Mouse (Mus musculus) heart, embryonic 13.5 days (tissue): ENCODE data around the gene Pdss1. TPM values are rescaled to one million over a fixed set of nuclear protein-coding genes. Genes with fewer than 3 reads are reported as not detected.
"Not testable (repeated sequence)": the region's sequence is repeated elsewhere in the genome, so short reads cannot be mapped to it uniquely, and the experiment has no call there.

Experiments used
- ATAC-seq: fragments of 200-750 bp; cut with Nextera tagmentation; 2 replicates; pipeline ENCODE4 v1.8.0; 2017; ENCODE audit warnings: moderate TSS enrichment; ENCODE audit not compliant: insufficient number of reproducible peaks, low FRiP score, low TSS enrichment; ENCODE audit errors: extremely low read depth
- H3K27ac ChIP-seq: fragments of 300-500 bp; sonication (generic); replicated peaks from 2 replicates; pipeline ENCODE4 v1.5.1; 2015; ENCODE audit warnings: moderate library complexity, mild to moderate bottlenecking, inconsistent platforms
- H3K27me3 ChIP-seq: fragments of 300-500 bp; sonication (generic); replicated peaks from 2 replicates; pipeline ENCODE4 v1.6.1; 2015; ENCODE audit warnings: mild to moderate bottlenecking, inconsistent platforms
- H3K36me3 ChIP-seq: fragments of 300-500 bp; sonication (generic); 2 replicates; pipeline ENCODE4 v1.6.1; 2015; ENCODE audit warnings: mild to moderate bottlenecking, inconsistent platforms
- H3K4me1 ChIP-seq: fragments of 300-500 bp; sonication (generic); 2 replicates; pipeline ENCODE4 v1.6.1; 2015; ENCODE audit warnings: inconsistent platforms
- H3K4me2 ChIP-seq: fragments of 300-500 bp; sonication (generic); 2 replicates; pipeline ENCODE4 v1.6.1; 2015; ENCODE audit warnings: inconsistent platforms, mild to moderate bottlenecking, moderate library complexity
- H3K4me3 ChIP-seq: fragments of 300-500 bp; sonication (generic); 2 replicates; pipeline ENCODE4 v1.5.1; 2015; ENCODE audit warnings: moderate library complexity, mild to moderate bottlenecking, inconsistent platforms
- H3K9ac ChIP-seq: fragments of 300-500 bp; sonication (generic); 2 replicates; pipeline ENCODE4 v1.6.1; 2015; ENCODE audit warnings: inconsistent platforms, mild to moderate bottlenecking, moderate library complexity
- H3K9me3 ChIP-seq: fragments of 300-500 bp; sonication (generic); 2 replicates; pipeline ENCODE4 v1.6.1; 2016; ENCODE audit warnings: inconsistent platforms
- WGBS: fragments of 180-500 bp; shearing (Covaris S2); methylation state at CpG from one replicate; pipeline ENCODE4 v1.1.7; 2015; ENCODE audit warnings: mixed read lengths; 5-methylcytosine and 5-hydroxymethylcytosine counted together
- polyA plus RNA-seq: library from polyadenylated mRNA; unstranded; fragments of >200 nt; fragmentation: Nextera tagmentation; extraction: Ambion mirVana; gene quantifications from 2 replicates; pipeline ENCODE4 v1.2.1, GENCODE M21; 2015

Pdss1 gene
- polyA plus RNA-seq, 1 experiment from 2014 or later: 29.8 TPM

DNA sequence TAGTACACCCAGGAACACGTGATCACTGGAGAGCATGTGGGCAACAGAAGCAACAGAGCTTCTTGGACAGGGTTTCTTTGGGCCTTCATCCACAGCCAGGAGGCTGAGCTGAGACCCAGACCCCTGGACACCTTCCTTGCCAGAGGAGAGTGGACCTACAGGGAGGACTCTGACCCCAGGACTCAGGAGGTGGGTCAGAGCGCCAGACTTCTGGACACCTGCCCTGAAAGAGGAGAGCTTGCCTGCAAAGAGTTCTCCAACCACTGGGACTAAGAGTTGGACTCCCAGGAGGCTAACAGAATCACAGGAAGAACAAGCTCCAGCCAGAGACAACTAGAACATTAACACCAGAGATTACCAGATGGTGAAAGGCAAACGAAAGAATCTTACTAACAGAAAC lies 14.6 kb upstream of the Pdss1 start:
- H3K9ac ChIP-seq, H3K27ac ChIP-seq, H3K4me2 ChIP-seq, H3K27me3 ChIP-seq, H3K4me3 ChIP-seq, H3K9me3 ChIP-seq, ATAC-seq, H3K36me3 ChIP-seq, H3K4me1 ChIP-seq: not testable (repeated sequence)
- WGBS: 68% methylated on average over 3 of the region's 3 CpGs

DNA sequence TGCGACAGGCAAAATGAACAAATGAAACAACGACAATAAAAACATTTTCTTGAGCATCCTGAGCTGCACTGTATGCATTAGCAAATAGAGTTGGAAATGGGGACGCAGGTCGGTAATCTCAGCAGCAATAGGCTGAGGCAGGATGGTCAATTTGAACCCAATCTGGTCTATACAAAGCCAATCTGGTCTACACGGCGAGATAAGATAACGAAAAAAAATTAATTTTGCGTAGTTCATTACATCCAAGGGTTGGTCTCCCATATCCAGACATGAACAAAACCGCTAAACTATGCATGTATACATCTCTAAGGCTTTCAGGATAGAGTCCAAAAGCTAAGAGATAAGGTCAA lies 415 bp upstream of the Pdss1 start:
- peak overlapping the region; percentile 88 for H3K9ac ChIP-seq
- no peaks in the 10 kb centered on the region for H3K27me3 ChIP-seq
- H3K4me2 ChIP-seq: peak overlapping the region; percentile 74
- H3K27ac ChIP-seq: peak overlapping the region; percentile 88
- H3K36me3 ChIP-seq: peaks cover 4% of the 10 kb centered on the region; the same call in 1 of the 2 replicates
- WGBS: 18% methylated on average over 9 of the region's 9 CpGs
- no peaks in the 10 kb centered on the region for H3K9me3 ChIP-seq
- H3K4me3 ChIP-seq: peak overlapping the region; percentile 88
- H3K4me1 ChIP-seq: peaks cover 18% of the 10 kb centered on the region; the same call in 1 of the 2 replicates
- ATAC-seq: no peak

DNA sequence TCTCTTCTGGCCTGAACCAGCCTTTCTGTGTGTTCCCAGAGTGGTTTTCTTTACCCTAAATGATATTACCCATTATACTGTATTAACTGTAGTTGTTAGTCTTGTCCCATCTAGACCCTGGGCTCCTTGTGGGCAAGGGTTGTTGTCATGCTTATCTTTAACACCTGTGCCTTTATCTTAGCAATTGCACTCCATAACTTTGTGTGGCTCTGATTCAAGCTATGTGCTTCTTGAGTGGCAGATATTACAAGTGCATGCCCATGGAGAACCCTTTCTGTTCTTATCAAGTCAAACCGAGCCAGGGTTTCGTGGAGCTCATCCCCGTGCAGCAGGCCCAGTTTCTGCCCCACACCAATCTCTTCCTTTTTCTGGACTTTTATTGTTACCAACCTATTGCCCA lies 8.6 kb downstream of the Pdss1 start:
- H3K36me3 ChIP-seq: peaks cover 65% of the 10 kb centered on the region
- H3K4me2 ChIP-seq: no peak overlapping the region
- H3K4me1 ChIP-seq: no peaks in the 10 kb centered on the region
- no peak for ATAC-seq
- H3K27me3 ChIP-seq: no peaks in the 10 kb centered on the region
- H3K9ac ChIP-seq: no peak overlapping the region
- H3K27ac ChIP-seq: no peak overlapping the region
- H3K9me3 ChIP-seq: no peaks in the 10 kb centered on the region
- H3K4me3 ChIP-seq: no peak overlapping the region
- 57% methylated on average over 3 of the region's 3 CpGs for WGBS

DNA sequence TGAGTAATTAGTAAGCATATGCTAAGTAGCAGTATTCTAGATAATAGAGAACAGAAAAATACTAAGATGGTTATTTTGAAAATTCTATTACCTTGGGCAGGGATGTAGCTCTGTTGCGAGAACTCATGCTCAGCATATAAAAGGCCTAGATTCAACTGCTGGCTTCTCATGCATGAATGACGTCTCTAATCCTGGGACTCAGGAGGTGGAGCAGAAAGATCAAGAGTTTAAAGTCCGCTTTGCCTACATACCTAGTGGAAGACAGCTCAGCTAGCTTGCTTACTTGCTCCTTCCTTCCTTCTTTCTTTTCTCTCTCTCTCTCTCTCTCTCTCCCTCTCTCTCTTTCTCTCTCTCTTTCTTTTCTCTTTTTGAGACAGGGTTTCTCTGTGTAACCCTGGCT lies 19.1 kb downstream of the Pdss1 start:
- Histone ChIP-seq H3K27me3 (no peaks in the 10 kb centered on the region), H3K9me3 (no peaks in the 10 kb centered on the region), H3K4me1 (no peaks in the 10 kb centered on the region), H3K9ac (no peak overlapping the region), H3K36me3 (peaks cover 87% of the 10 kb centered on the region), H3K4me3 (no peak overlapping the region), H3K27ac (no peak overlapping the region), H3K4me2 (no peak overlapping the region)
- no peak for ATAC-seq
- 89% methylated on average over 3 of the region's 3 CpGs for WGBS

DNA sequence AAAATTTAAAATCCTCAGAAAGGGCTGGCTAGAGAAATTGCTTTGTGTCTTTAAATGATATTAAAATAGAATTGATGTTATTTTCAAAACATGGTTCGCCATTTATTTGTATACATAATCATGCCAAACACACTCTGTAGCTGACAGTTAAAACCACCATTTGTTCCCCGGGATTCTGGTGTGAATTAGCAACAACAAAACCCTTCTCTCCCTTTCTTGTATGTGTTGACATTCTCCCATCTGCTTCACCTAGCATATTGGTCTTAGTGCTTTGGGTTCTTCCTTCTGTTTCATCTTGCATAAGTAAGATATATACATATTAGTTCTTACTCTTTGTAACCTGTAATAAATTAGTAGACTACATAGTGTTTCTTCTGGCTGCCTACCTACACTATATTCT lies 23.3 kb downstream of the Pdss1 start:
- Histone ChIP-seq H3K4me1 (no peaks in the 10 kb centered on the region), H3K27me3 (no peaks in the 10 kb centered on the region), H3K36me3 (peaks cover 74% of the 10 kb centered on the region), H3K9me3 (no peaks in the 10 kb centered on the region), H3K4me2 (no peak overlapping the region), H3K4me3 (no peak overlapping the region), H3K27ac (no peak overlapping the region), H3K9ac (no peak overlapping the region)
- ATAC-seq: no peak
- whole genome bisulfite sequencing: 91% methylated on average over 2 of the region's 2 CpGs

DNA sequence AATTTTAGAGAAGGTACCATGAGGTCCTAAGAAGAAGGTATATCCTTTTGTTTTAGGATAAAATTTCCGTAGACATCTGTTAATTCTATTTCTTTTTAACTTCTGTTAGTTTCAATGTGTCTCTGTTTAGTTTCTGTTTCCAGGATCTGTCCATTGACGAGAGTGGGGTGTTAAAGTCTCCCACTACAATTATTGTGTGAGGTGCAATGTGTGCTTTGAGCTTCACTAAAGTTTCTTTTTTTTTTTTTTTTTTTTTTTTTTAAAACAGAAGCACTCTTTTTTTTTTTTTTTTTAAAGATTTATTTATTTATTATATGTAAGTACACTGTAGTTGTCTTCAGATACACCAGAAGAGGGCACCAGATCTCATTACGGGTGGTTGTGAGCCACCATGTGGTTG lies 30.6 kb downstream of the Pdss1 start:
- not testable (repeated sequence) for ATAC-seq, H3K4me1 ChIP-seq, H3K4me2 ChIP-seq, H3K27me3 ChIP-seq, H3K4me3 ChIP-seq, H3K27ac ChIP-seq, H3K9me3 ChIP-seq, H3K9ac ChIP-seq
- 95% methylated on average over 3 of the region's 3 CpGs for WGBS
- H3K36me3 ChIP-seq: peaks cover 34% of the 10 kb centered on the region

DNA sequence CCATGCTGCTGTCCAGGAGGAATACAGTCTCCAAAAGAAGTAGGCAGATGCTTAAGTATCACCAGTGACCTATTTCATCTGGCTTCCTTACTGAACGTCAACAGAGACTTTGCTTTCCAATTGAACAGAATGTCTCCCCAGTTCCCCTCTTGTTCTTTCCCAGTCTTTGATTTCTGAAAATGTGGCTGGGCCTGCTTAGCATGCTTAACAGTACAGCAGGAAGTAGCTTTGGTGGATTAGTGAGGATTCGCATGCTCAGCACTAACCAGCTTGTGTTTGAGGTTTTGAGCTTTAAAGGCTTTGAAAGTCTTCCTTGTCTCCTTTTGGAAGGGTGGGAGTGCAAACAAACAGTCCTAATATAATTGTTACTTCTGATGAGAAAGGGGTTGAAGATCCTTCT lies 32.9 kb downstream of the Pdss1 start:
- no peak for ATAC-seq
- no peak overlapping the region for H3K4me3 ChIP-seq
- H3K27me3 ChIP-seq: no peaks in the 10 kb centered on the region
- no peak overlapping the region for H3K27ac ChIP-seq
- no peaks in the 10 kb centered on the region for H3K9me3 ChIP-seq
- peaks cover 40% of the 10 kb centered on the region for H3K36me3 ChIP-seq
- no peak overlapping the region for H3K9ac ChIP-seq
- 79% methylated on average over 2 of the region's 2 CpGs for WGBS
- H3K4me1 ChIP-seq: no peaks in the 10 kb centered on the region
- no peak overlapping the region for H3K4me2 ChIP-seq

DNA sequence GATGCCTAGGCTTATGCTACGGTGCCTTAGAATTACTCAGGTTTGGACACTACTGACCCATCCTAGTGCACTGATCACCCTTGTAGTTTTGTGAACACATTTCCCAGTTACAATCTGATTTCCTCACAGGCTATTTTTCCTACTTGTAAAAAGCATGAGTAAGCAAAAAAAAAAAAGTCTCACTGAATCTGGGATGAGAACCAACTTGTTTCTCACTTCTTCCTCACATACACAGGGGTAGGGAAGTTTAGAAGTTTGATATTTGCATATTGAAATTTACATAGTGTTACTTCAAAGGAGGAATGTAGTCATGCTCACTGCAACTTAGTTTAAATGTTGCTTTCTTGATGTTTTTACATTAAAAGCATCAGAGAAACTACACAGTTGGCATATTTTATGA lies 38.2 kb downstream of the Pdss1 start:
- Histone ChIP-seq H3K4me3 (no peak overlapping the region), H3K4me1 (no peaks in the 10 kb centered on the region), H3K36me3 (peaks cover 76% of the 10 kb centered on the region), H3K9ac (no peak overlapping the region), H3K27ac (no peak overlapping the region), H3K9me3 (no peaks in the 10 kb centered on the region), H3K27me3 (no peaks in the 10 kb centered on the region), H3K4me2 (no peak overlapping the region)
- WGBS: 80% methylated on average over 1 of the region's 1 CpGs
- ATAC-seq: no peak

DNA sequence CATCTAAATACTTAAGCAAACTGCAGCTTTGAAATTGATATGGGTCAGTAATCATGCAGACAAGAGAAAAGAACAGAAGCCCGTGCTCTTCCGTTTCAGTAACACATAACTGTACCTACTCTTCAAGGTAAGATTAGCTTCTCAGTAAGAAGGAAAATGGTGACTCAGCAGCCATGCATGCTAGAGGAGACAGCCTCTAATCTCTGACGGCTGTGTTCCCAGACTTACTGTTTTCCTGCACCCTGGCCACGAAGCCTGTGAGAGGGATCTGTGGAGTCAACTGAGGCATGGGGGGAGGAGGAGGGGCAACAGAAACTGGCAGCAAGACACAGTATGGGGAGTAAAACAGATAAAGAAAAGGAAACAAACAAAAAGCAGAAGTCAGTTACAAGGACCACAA lies 54.6 kb downstream of the Pdss1 start:
- Histone ChIP-seq H3K4me1 (peaks cover 5% of the 10 kb centered on the region), H3K4me3 (no peak overlapping the region), H3K9me3 (no peaks in the 10 kb centered on the region), H3K27ac (no peak overlapping the region), H3K4me2 (no peak overlapping the region), H3K36me3 (peaks cover 13% of the 10 kb centered on the region), H3K9ac (no peak overlapping the region), H3K27me3 (no peaks in the 10 kb centered on the region)
- ATAC-seq: no peak
- WGBS: 12% methylated on average over 4 of the region's 4 CpGs

DNA sequence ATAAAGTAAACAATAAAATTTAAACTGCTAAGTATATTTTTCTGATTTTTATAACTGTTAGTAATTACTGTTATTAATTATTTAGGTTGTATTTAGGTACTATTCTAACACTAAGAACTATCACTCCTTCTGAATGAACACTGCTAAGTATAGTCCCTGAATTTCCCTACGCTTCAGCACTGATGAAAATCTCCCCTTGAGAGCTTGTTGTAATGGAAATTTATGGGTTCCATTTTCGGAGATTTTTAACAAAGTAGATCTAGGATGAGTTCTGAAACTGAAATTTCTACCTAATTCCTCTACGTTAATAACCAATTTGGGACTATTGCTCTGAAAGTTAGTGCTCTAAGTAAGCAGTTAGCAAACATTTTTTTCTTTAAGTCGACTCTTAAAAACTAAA lies 59.0 kb downstream of the Pdss1 start:
- Histone ChIP-seq H3K4me1 (peaks cover 5% of the 10 kb centered on the region), H3K9ac (no peak overlapping the region), H3K36me3 (peaks cover 24% of the 10 kb centered on the region), H3K27me3 (no peaks in the 10 kb centered on the region), H3K4me3 (no peak overlapping the region), H3K4me2 (no peak overlapping the region), H3K27ac (no peak overlapping the region), H3K9me3 (no peaks in the 10 kb centered on the region)
- no peak for ATAC-seq
- WGBS: 86% methylated on average over 4 of the region's 4 CpGs

DNA sequence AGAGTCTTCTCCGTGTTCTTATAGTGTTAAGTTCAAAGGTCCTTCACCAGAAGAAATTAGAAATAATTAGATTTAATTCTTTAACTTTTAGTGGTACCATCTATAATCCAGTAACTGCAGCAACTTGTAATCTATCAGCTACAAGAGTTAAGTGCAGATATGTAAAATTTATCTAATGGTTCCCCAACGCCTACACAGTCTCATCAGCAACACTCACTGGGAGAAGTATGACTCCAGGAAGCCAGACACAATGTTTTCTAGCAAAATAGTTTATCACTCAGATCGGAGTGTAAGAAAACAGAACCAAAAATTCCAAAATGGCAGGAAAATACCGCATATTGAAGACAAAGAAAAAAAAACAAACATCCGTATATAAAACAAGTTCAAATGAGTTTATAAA lies 60.6 kb downstream of the Pdss1 start:
- Histone ChIP-seq H3K36me3 (peaks cover 30% of the 10 kb centered on the region), H3K4me2 (no peak overlapping the region), H3K9me3 (no peaks in the 10 kb centered on the region), H3K4me1 (no peaks in the 10 kb centered on the region), H3K4me3 (no peak overlapping the region), H3K27me3 (no peaks in the 10 kb centered on the region), H3K27ac (no peak overlapping the region), H3K9ac (no peak overlapping the region)
- 77% methylated on average over 5 of the region's 5 CpGs for WGBS
- ATAC-seq: no peak

DNA sequence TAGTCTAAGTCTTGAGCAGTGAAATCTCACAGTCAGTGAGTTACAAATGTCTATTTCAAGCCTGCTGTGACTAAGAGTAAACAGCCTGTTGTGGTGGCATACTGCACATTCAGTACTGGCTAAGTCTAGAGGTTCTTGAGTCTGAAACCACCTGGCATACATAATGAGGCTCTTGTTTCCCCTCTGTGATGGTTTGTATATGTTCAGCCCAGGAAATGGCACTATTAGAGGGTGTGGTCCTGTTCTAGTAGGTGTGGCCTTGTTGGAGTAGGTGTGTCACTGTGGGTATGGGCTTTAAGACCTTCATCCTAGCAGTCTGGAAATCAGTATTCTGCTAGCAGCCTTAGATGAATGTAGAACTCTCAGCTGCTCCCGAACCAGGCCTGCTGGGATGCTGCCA lies 62.1 kb downstream of the Pdss1 start:
- Histone ChIP-seq H3K36me3 (peaks cover 36% of the 10 kb centered on the region), H3K9me3 (no peaks in the 10 kb centered on the region), H3K27ac (no peak overlapping the region), H3K4me1 (no peaks in the 10 kb centered on the region), H3K9ac (no peak overlapping the region), H3K4me2 (no peak overlapping the region), H3K4me3 (no peak overlapping the region), H3K27me3 (no peaks in the 10 kb centered on the region)
- no peak for ATAC-seq
- WGBS: 80% methylated on average over 1 of the region's 1 CpGs

DNA sequence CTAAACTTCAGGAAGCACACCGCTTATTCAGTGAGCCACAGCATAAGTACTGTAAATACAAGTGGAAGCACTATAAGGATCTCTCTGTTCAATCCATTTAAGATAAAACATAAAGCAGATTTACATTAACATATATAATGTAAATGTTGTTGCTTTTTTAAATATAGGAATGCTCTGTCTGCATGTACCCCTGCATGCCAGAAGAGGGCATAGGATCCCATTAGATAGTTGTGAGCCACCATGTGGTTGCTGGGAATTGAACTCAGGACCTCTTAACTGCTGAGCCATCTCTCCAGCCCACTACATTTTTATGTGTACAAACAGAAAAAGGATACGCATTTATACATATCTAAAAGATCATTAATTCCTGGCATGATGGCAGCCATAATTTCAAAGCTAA lies 66.4 kb downstream of the Pdss1 start:
- ATAC-seq: no peak
- no peak overlapping the region for H3K4me3 ChIP-seq
- no peak overlapping the region for H3K27ac ChIP-seq
- peaks cover 33% of the 10 kb centered on the region for H3K36me3 ChIP-seq
- no peaks in the 10 kb centered on the region for H3K9me3 ChIP-seq
- 94% methylated on average over 2 of the region's 2 CpGs for WGBS
- H3K27me3 ChIP-seq: no peaks in the 10 kb centered on the region
- H3K4me2 ChIP-seq: no peak overlapping the region
- H3K9ac ChIP-seq: no peak overlapping the region
- no peaks in the 10 kb centered on the region for H3K4me1 ChIP-seq
